Comparison of ENCODE assay signal across 8 mouse cellular contexts in genomic region chr6:60931364-60931763, GRCm38 (mm10). TPM values are rescaled to one million over a fixed set of nuclear protein-coding genes. Genes with fewer than 3 reads are reported as not detected.
DNase-seq lines count a peak whose midpoint lies in the region; ATAC-seq and TF ChIP-seq lines count a peak whose summit lies in the region.

No protein-coding gene starts in this region.

- H3K36me3 ChIP-seq in hindbrain, embryonic 12.5 days, result no peaks in the 10 kb centered on the region
- H3K36me3 ChIP-seq in hindbrain, embryonic 10.5 days, result no peaks in the 10 kb centered on the region

- H3K4me3 ChIP-seq in hindbrain, embryonic 12.5 days, result no peak overlapping the region
- H3K4me3 ChIP-seq in hindbrain, embryonic 10.5 days, result no peak overlapping the region

- CTCF ChIA-PET in Patski (lab: Charles Lee), result no interaction called here

- H3K27me3 ChIP-seq in hindbrain, embryonic 12.5 days, result no peaks in the 10 kb centered on the region
- no peaks in the 10 kb centered on the region for H3K27me3 ChIP-seq in hindbrain, embryonic 10.5 days (ENCODE audit: insufficient read depth, poor library complexity, severe bottlenecking)
- peaks cover 38% of the 10 kb centered on the region for H3K27me3 ChIP-seq in Patski

- no peak overlapping the region for H3K27ac ChIP-seq in hindbrain, embryonic 12.5 days
- no peak overlapping the region for H3K27ac ChIP-seq in hindbrain, embryonic 10.5 days

- peak; percentile 73; the same call in 1 of the 2 replicates for ATAC-seq in hindbrain, embryonic 12.5 days (ENCODE audit: low FRiP score)
- ATAC-seq in Patski, result no peak
- ATAC-seq in megakaryocyte, adult 5-6 weeks (ENCODE audit: poor library complexity, severe bottlenecking), result 0 out of 2 replicates have a peak, but pooled peaks have one; percentile 33

- no peak overlapping the region for H3K4me2 ChIP-seq in hindbrain, embryonic 12.5 days (replicated peaks)

- no peaks in the 10 kb centered on the region for H3K4me1 ChIP-seq in hindbrain, embryonic 12.5 days
- no peaks in the 10 kb centered on the region for H3K4me1 ChIP-seq in hindbrain, embryonic 10.5 days (replicated peaks)

- H3K9me3 ChIP-seq in hindbrain, embryonic 12.5 days (replicated peaks), result no peaks in the 10 kb centered on the region
- no peaks in the 10 kb centered on the region for H3K9me3 ChIP-seq in hindbrain, embryonic 10.5 days

- POLR2A ChIA-PET in Patski (lab: Charles Lee), result no interaction called here

- no peak overlapping the region for H3K9ac ChIP-seq in hindbrain, embryonic 12.5 days

- in situ Hi-C loops in Patski (cut with MboI; ENCODE audit: low pct_unique_long_range_greater_than_20kb), result no loop called here

- peak; percentile 40 for TF ChIP-seq CTCF in Patski (IDR thresholded peaks at IDR 0.05)

- DNase-seq in hindbrain, embryonic 10.5 days (ENCODE audit: low spot score), result no peak
- no peak for DNase-seq in Patski (ENCODE audit: low read depth, low spot score)
- peak; percentile 35 to 68 for DNase-seq in cerebellum, postnatal 25 days
- peak; percentile 8 to 22 for DNase-seq in kidney, postnatal 4 days
- DNase-seq in thymus, adult 18-20 months, result no peak
- no peak for DNase-seq in testis, postnatal 14 days (ENCODE audit: low spot score)

RNA-seq across cellular contexts. Expression of gene Mmrn1, which starts 6.6 kb away (rescaled TPM):
- 6.0 and 6.5 TPM in 2 replicates for polyA plus RNA-seq in hindbrain, embryonic 12.5 days (2016; fragmentation: Nextera tagmentation; extraction: Ambion mirVana)
- polyA plus RNA-seq in hindbrain, embryonic 10.5 days (2016; fragmentation: Nextera tagmentation; extraction: Ambion mirVana), result 3.2 and 5.5 TPM in 2 replicates
- not detected for polyA plus RNA-seq in Patski (2021)
- total RNA-seq in megakaryocyte, adult 5-6 weeks (2015), result not detected in 2 replicates
- total RNA-seq in megakaryocyte, adult 5-6 weeks (2017), result not detected in 2 replicates

Comparison
In these comparisons a context has a peak if more than half of its experiments do, and no peak if none do; other contexts are left out.
1. DNase-seq: peak in cerebellum, postnatal 25 days (2 of 2) and kidney, postnatal 4 days (2 of 2); none in hindbrain, embryonic 10.5 days (single experiment), Patski (single experiment), thymus, adult 18-20 months (0 of 2) and testis, postnatal 14 days (single experiment).